Mouse (Mus musculus) urinary bladder, postnatal 25 days (tissue): ENCODE data around the gene Wdr44.

ENCODE experiments used
- DNase-seq: peaks from one replicate; pipeline ENCODE4 v3.0.0; 2022; ENCODE audit warnings: low spot score

Wdr44 gene

DNA sequence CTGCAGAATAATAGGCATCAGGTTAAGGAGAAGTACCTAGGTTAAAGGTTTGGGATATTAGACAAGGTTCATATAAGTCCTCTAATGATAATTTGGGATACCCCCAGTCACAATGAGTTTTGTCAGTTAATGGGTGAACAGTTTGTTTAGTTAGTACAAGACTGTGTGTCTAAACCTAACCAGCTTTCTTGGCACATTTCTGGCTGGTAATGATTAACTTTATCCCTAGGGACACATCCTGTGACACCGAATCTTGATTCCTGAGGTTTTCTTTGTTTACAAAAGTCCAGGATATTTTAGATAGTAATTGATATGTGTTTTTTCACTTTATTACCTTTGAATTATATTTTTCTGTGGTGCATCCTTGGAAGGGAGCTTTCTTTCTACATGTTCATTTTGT is 148.1 kb downstream of the Wdr44 start:
- DNase-seq: no peak
